Mouse (Mus musculus) small intestine, adult 10 weeks (tissue): Measurements from ENCODE around the gene Dynlt3. TPM values are rescaled to one million over a fixed set of nuclear protein-coding genes. Genes with fewer than 3 reads are reported as not detected.

Experiments used
- polyA plus RNA-seq: library from polyadenylated mRNA; stranded (reverse); fragments of 350-450 nt; fragmentation: Illumina TruSeq; extraction: RNeasy Lipid Tissue Mini Kit (QIAGEN cat#74804); gene quantifications from one replicate; pipeline ENCODE4 v1.2.3, GENCODE M21; 2014; ENCODE audit warnings: low replicate concordance

Gene Dynlt3
- polyA plus RNA-seq = 183 TPM

DNA sequence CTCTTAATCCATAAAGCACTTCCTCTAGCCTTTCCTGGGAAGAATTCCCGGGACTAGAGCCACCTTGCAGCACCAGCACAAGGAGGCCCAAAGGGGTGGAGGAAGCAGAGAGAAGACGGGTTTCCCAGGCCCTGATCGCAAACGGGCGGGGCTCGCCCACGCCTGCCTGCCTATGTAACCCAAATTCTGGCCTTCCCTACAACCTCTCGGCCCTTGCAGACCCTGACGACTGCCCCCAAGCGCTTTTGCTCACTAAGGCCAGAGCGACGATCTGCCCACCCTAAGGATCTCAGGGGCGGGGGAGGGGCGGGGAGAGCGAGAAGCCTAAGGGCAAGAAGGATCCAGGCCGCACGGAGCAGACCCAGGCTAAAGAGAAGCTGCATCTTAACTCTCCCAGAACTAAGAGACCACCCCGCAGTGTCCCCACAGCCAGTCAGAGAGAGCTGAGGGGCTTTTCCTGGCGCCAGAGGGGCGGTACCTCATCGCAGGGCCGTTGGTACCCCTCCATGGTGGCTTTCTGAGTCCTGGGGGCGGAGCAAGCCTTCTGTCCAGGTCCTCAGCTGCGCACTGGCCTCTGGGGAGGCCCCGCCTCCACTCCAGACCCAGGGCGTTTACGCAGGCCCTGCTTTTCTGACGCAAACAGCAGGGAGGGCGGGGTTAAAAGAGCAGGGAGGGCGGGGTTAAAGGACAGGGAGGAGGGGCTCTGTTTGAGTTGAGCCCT lies at the start of gene Dynlt3:
Dynlt3 (minus strand) TSS at position 613 of the 721 bp plus-strand sequence.

Other genes with a start within 250 kb of the Dynlt3 start
- gene Cybb, start 175.2 kb downstream of the Dynlt3 start, polyA plus RNA-seq = 28.4 TPM
- gene H2al1o, start 90.6 kb downstream of the Dynlt3 start, polyA plus RNA-seq = not detected
- gene Hypm, start 183.9 kb upstream of the Dynlt3 start, polyA plus RNA-seq = not detected
- gene H2al3, start 186.7 kb upstream of the Dynlt3 start, polyA plus RNA-seq = not detected
- gene Sytl5, start 222.6 kb upstream of the Dynlt3 start, polyA plus RNA-seq = 1.1 TPM